Mouse (Mus musculus): ENCODE data around the gene Rnf207. TPM values are rescaled to one million over a fixed set of nuclear protein-coding genes. Genes with fewer than 3 reads are reported as not detected.

Gene Rnf207
- total and polyA plus RNA-seq, 2 experiments from 2014 or later: 5.7 to 6.6 TPM

DNA sequence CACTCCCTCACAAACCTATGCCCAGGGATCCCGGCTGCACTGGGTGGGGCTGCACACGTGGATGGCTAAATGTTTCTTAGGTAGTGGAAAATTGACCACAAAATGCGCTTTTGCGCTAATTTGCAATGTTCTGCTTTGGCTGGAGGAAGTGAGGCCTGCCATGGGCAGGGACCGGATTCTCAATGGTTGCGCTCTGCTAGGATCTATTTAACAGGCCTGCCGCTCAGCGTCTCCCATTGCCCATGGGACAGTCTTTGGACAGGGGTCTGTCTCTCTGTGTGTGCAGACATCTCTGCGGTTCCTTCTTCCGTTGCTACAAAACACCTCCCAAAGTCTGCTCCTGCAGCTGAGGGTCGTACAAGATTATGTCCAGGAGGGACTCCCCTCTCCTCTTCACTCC lies 27.8 kb downstream of the Rnf207 start:
- Histone ChIP-seq H3K27me3 (ENCODE audit: insufficient read depth, low read length) (peaks cover 56% of the 10 kb centered on the region), H3K4me2 (ENCODE audit: low read depth, low read length) (no peak overlapping the region), H3K27ac (no peak overlapping the region), H3K4me1 (ENCODE audit: insufficient read depth, low read length) (peaks cover 18% of the 10 kb centered on the region), H3K36me3 (ENCODE audit: insufficient read depth, low read length) (no peaks in the 10 kb centered on the region), H3K4me3 (ENCODE audit: low read length) (no peak overlapping the region), H3K9me3 (ENCODE audit: low read length) (no peaks in the 10 kb centered on the region), H3K9ac (replicated peaks; ENCODE audit: low read length) (no peak overlapping the region)
- DNase-seq (ENCODE audit: low spot score) (no peak), ATAC-seq (no peak)
- 21% methylated on average over 11 of the region's 11 CpGs for WGBS
- TF ChIP-seq CTCF (IDR thresholded peaks at IDR 0.05; ENCODE audit: low read depth): no peak

DNA sequence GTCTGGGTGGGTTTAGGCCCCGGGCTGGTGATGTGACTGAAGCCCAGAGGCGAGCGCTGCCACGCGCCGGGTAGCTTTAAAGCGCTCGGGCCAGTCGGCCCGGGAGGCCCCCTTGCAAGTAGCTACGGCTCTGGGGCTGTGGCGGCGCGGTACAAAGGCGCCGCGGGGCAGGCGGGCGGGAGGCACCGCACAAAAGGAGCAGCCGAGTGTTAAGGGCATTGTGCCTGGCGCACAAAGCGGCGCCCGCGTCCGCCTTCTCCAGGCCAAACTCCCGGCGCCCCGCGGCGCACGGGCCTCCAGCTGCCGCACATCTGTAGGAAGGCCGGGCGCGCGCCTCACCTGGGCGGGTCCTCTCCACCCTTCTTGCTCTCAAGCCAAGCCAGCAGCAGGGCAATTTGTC lies 28.4 kb downstream of the Rnf207 start:
- Histone ChIP-seq H3K36me3 (ENCODE audit: insufficient read depth, low read length) (no peaks in the 10 kb centered on the region), H3K27ac (no peak overlapping the region), H3K9me3 (ENCODE audit: low read length) (no peaks in the 10 kb centered on the region), H3K4me3 (ENCODE audit: low read length) (peak overlapping the region; percentile 28), H3K4me2 (ENCODE audit: low read depth, low read length) (peak overlapping the region; percentile 51), H3K27me3 (ENCODE audit: insufficient read depth, low read length) (peaks cover 57% of the 10 kb centered on the region), H3K9ac (replicated peaks; ENCODE audit: low read length) (no peak overlapping the region), H3K4me1 (ENCODE audit: insufficient read depth, low read length) (peaks cover 19% of the 10 kb centered on the region)
- under 1% methylated on average over 36 of the region's 39 CpGs for WGBS
- ATAC-seq: no peak
- no peak for TF ChIP-seq CTCF (IDR thresholded peaks at IDR 0.05; ENCODE audit: low read depth)
- DNase-seq (ENCODE audit: low spot score): no peak

DNA sequence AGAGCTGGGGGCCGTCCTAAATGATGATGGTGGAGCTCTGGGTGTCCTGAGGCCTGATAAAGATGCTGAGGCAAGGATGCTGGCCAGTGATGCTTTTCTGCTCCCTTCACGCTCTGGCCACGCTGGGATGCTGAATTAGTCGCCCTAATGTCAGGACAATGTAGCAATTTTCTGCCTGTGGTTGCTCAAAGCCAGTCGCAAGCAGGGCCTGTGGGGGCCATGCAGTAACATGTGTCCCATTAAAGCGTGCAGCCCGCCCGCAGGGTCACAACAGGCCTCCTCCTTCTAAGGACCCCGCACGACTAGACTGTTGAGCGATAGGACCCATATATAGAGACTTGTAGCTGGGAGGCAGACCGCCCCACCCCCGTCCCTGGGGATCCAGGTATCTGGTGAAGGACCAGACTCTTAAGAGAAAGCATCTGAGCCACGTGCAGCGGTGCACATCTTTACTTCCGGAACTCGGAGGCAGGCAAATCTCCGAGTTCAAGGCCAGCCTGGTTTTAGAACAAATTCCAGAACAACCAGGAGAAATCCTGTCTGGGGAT lies 30.3 kb downstream of the Rnf207 start:
- no peak for ATAC-seq
- H3K27me3 ChIP-seq (ENCODE audit: insufficient read depth, low read length): peaks cover 59% of the 10 kb centered on the region
- no peaks in the 10 kb centered on the region for H3K9me3 ChIP-seq (ENCODE audit: low read length)
- H3K36me3 ChIP-seq (ENCODE audit: insufficient read depth, low read length): no peaks in the 10 kb centered on the region
- no peak overlapping the region for H3K4me3 ChIP-seq (ENCODE audit: low read length)
- no peak overlapping the region for H3K27ac ChIP-seq
- 27% methylated on average over 18 of the region's 18 CpGs for WGBS
- H3K4me2 ChIP-seq (ENCODE audit: low read depth, low read length): no peak overlapping the region
- TF ChIP-seq CTCF (IDR thresholded peaks at IDR 0.05; ENCODE audit: low read depth): no peak
- peaks cover 19% of the 10 kb centered on the region for H3K4me1 ChIP-seq (ENCODE audit: insufficient read depth, low read length)
- no peak overlapping the region for H3K9ac ChIP-seq (replicated peaks; ENCODE audit: low read length)
- no peak for DNase-seq (ENCODE audit: low spot score)

DNA sequence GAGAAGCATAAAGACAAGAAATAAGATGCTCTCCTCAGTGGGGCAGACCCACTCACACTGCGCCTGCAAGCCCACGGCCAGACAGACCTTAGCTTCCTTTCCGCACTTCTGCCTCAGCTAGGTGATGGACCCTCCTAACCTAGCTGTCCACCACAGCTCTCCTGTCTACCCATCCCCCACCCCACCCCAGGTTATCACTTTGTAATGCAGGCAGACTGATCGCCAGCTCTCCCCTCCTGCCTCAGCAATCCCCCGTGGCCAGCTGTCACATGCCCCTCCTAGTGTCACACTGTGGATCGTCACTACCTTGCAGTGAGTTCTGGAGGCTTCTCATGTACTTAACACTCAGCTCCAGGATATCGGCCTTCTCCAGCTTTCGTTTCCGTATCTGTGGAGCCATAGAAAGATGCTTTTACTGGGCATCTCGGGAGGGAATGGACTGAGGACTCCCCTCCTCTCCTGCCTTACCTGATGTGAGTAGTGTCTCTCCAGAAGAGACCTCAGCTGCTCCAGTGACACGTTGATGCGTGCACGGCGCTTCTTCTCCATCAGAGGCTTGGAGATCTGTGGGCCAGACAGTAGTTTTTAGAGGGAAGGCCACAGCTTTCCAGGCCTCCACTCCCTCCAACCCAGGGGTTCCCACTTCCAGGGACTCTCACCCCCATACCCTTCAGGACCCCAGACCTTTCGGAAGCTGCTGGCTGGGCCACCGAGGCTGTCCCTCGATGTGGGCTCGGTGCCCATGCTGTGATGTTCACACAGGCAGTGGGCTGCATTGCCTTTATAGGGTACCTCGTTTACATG lies 31.3 kb downstream of the Rnf207 start:
- no peak overlapping the region for H3K4me3 ChIP-seq (ENCODE audit: low read length)
- ATAC-seq (no peak), DNase-seq (ENCODE audit: low spot score) (no peak)
- no peak overlapping the region for H3K27ac ChIP-seq
- 19% methylated on average over 19 of the region's 19 CpGs for WGBS
- H3K4me1 ChIP-seq (ENCODE audit: insufficient read depth, low read length): peaks cover 19% of the 10 kb centered on the region
- no peaks in the 10 kb centered on the region for H3K36me3 ChIP-seq (ENCODE audit: insufficient read depth, low read length)
- H3K9ac ChIP-seq (replicated peaks; ENCODE audit: low read length): no peak overlapping the region; the same call in 1 of the 2 replicates
- peaks cover 56% of the 10 kb centered on the region for H3K27me3 ChIP-seq (ENCODE audit: insufficient read depth, low read length)
- H3K9me3 ChIP-seq (ENCODE audit: low read length): no peaks in the 10 kb centered on the region
- peak overlapping the region; percentile 62; the same call in 1 of the 2 replicates for H3K4me2 ChIP-seq (ENCODE audit: low read depth, low read length)
- TF ChIP-seq CTCF (IDR thresholded peaks at IDR 0.05; ENCODE audit: low read depth): no peak

DNA sequence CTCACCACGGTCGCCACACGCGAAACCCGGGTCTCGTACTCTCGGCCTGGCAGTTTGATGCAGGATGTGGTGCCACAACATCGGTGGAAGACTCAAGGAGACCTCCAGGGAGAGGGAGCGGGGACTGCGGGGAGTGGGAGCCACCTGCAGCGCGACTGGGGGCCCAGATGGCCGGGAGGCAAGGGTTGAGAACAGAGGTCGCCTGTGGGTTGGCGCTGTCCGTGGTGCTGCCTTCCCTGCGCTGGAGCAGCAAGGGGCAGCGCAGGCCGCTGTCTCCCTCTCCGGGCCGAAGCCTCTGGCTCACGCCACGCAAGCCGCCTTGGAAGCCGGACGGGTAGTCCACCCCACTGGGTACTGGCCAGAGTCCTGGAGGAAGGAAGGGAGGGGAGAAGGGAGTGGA lies 31.9 kb downstream of the Rnf207 start:
- no peak overlapping the region for H3K27ac ChIP-seq
- peak overlapping the region; percentile 62 for H3K4me2 ChIP-seq (ENCODE audit: low read depth, low read length)
- H3K4me1 ChIP-seq (ENCODE audit: insufficient read depth, low read length): peaks cover 19% of the 10 kb centered on the region
- no peak for TF ChIP-seq CTCF (IDR thresholded peaks at IDR 0.05; ENCODE audit: low read depth)
- H3K27me3 ChIP-seq (ENCODE audit: insufficient read depth, low read length): peaks cover 56% of the 10 kb centered on the region
- 2% methylated on average over 26 of the region's 26 CpGs for WGBS
- DNase-seq (ENCODE audit: low spot score) (peak; percentile 43), ATAC-seq (no peak)
- H3K9ac ChIP-seq (replicated peaks; ENCODE audit: low read length): peak overlapping the region; percentile 41
- no peaks in the 10 kb centered on the region for H3K36me3 ChIP-seq (ENCODE audit: insufficient read depth, low read length)
- peak overlapping the region; percentile 33; the same call in 1 of the 2 replicates for H3K4me3 ChIP-seq (ENCODE audit: low read length)
- no peaks in the 10 kb centered on the region for H3K9me3 ChIP-seq (ENCODE audit: low read length)

DNA sequence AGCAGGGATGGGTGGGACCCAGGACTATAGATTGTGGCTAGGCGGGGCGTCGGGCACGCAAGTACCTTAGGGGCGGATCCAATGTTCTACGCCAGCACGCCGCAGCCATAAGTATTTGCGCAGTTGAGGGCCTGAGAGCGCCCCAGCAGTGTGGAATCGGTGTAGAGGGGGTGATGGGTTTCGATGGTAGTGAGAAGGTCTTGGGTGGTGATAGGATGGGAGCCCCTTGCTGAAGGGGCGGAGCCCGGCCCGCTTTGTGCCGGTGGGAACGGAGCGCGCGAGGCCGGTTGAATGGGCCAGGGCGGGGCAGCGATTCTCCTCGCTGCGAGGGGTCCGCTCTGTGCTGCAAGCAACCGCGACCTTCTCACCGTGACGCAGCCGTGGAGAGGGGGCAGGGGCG lies 32.6 kb downstream of the Rnf207 start:
- Histone ChIP-seq H3K36me3 (ENCODE audit: insufficient read depth, low read length) (no peaks in the 10 kb centered on the region), H3K9ac (replicated peaks; ENCODE audit: low read length) (peak overlapping the region; percentile 41), H3K4me2 (ENCODE audit: low read depth, low read length) (peak overlapping the region; percentile 62), H3K4me1 (ENCODE audit: insufficient read depth, low read length) (peaks cover 19% of the 10 kb centered on the region), H3K27me3 (ENCODE audit: insufficient read depth, low read length) (peaks cover 56% of the 10 kb centered on the region), H3K9me3 (ENCODE audit: low read length) (no peaks in the 10 kb centered on the region), H3K27ac (no peak overlapping the region), H3K4me3 (ENCODE audit: low read length) (peak overlapping the region; percentile 33)
- no peak for TF ChIP-seq CTCF (IDR thresholded peaks at IDR 0.05; ENCODE audit: low read depth)
- peak; percentile 18; the same call in 1 of the 2 replicates for ATAC-seq
- peak; percentile 52 for DNase-seq (ENCODE audit: low spot score)
- WGBS: under 1% methylated on average over 29 of the region's 32 CpGs

DNA sequence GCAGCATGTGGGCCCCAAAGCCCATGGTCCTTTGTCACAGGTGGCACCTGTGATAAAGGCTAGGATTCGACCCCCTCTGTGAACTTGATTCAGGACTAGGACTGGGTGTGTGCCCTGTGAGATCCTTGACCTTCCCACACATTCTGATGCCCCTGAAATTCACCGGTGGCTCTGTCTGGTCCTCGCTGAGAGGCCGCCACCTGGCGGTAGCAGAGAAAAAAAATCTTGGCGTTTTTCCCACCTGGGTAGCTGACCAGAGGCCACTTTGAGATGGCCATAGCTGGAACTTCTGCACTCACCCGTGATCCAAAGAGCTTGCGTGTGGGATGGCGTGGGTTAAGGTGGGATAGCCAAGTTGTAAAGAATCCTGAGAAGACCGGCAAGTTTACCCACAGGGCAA lies 33.3 kb downstream of the Rnf207 start:
- Histone ChIP-seq H3K27me3 (ENCODE audit: insufficient read depth, low read length) (peaks cover 52% of the 10 kb centered on the region), H3K4me3 (ENCODE audit: low read length) (0 out of 2 replicates have a peak overlapping the region, but pooled peaks have one; percentile 33), H3K36me3 (ENCODE audit: insufficient read depth, low read length) (0 out of 2 replicates have a peak, but pooled peaks cover 4% of the 10 kb centered on the region), H3K9ac (replicated peaks; ENCODE audit: low read length) (no peak overlapping the region), H3K9me3 (ENCODE audit: low read length) (no peaks in the 10 kb centered on the region), H3K4me2 (ENCODE audit: low read depth, low read length) (no peak overlapping the region), H3K27ac (no peak overlapping the region), H3K4me1 (ENCODE audit: insufficient read depth, low read length) (peaks cover 17% of the 10 kb centered on the region)
- peak; percentile 79 for TF ChIP-seq CTCF (IDR thresholded peaks at IDR 0.05; ENCODE audit: low read depth)
- 4% methylated on average over 10 of the region's 10 CpGs for WGBS
- no peak for ATAC-seq
- peak; percentile 92 for DNase-seq (ENCODE audit: low spot score)

Data from hindbrain, postnatal 0 days (tissue).